Mouse (Mus musculus): ENCODE data around the gene Mex3d.

Gene Mex3d

DNA sequence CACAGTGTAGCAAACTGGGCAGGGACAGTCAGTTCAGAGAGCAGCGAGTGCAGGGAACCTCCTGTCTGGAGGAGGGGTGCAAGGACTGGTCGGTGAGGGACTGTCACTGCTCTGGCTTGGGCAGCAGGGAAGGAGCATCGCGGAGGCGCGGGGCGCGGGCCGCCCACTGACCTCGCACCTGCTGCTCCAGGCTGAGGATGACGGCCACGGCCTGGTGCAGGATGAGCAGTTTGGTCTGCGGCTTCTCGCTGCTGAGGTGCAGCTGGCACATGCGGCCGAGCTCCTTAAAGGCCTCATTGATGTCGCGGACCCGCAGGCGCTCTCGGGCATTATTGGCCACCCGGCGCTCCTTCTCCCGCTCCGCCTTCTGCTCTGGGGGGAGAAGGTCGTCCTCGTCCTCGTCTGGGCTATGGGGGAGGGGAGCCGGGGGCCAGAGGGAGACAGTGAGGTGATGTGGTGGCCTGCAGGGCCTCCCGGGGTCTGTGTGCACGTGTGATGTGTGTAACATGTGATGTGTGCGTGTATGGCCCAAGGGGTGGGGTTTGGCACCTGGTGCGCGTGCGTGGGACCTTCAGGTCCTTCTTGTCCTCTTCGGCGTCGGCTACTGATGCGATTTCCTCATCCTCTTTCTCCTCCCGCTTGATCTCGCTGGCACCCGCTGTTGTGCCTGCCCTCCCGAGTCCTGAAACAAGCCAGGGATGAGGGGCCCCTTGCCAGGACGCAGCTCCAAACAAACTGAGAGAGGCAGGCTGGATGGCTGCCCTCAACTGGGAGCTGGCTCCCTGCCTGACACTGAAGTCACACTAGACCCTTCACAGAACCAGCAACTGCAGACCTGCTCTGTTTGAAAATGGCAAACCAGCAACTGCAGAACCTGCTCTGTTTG lies 25.4 kb upstream of the Mex3d start:
- DNase-seq (ENCODE audit: low read depth, low spot score) = no peak

DNA sequence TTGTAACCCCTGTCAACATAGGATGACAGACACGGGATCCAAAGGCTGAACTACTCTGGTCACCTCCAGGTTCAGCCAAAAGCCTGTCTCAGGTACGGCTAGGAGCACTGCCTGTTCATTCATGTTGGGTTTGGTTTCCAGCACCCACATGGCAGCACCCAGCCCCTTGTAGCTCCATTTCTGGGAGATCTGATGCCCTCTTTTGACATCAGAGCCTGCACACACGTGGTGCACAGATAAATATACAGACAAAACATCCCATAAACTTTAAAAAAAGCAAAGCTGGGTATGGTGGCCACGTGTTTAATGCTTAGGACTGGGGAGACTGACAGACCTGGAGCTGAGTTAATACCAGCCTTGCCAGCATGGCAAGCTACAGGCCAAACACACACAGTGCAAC lies 20.5 kb upstream of the Mex3d start:
- no peak for DNase-seq (ENCODE audit: low read depth, low spot score)

DNA sequence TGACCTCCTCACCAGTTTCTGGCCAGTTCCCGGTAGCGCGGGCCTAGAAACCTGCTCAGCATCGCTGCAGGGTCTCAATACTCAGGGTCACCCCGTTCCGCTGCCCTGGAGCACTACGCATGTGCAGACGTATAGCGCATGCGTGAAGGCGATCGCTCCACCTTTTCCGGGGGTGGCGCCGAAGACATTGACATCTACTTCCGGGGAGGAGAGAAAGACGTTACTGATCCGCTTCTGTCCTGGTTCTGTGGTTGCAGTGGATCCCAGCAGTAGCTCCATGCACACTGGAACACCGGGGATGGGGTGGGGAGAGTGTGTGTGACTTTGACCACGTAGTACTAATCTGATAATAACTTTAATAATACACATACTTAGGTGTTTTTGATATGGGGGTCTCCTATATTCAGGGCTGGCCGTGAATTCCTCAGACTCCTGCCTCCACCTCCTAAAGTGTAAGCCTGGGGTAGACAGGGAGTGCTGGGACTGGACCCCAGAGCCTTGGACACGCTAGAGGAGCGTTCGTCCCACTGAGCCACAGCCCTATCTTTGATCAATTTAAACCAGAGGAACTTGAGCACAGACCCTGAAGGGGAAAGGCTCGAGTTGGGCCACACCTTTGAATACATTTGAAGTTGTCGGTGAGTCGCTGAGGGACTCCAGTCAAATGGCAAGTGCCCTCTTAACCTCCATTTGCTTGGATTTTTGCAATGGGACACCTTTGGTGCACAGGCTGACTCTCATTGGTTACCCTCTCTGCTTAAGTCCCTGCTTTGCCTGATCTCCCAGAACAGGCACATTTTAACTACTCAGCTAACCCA lies 19.4 kb upstream of the Mex3d start, which contains the start of gene Uqcr11:
Gene Uqcr11 (minus strand): TSS at position 147 of the 818 bp plus-strand sequence.
- DNase-seq (ENCODE audit: low read depth, low spot score) = peak; percentile 92

DNA sequence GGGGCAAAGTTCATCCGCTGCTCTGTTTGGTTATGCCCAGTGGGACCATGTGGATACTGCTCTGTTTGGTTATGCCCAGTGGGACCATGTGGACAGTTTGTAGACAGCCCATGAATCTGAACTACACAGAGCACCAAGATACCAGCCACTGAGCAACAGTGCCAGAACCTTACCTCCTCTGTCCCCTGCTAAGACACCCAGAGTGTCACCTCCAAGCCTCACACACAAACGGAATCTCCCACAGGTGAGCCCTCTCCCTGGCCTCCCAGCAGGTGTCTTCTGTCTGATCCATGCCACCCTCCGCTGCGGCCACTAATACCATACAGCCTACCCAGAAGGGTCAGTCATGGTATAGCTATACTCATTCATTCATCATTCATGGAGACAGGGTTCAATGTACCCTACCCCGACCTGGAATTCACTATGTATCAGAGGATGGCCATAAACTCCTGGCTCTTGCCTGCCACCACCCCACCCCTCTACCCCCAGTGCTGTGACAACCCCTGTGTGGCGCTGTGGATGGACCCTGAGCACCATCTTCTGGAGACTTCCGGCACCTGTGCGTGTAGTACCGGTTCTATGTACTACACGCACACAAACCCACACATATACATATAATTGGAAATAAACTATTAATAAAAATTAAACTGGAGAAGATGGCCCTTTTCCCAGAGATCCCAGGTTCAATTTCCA lies 18.2 kb upstream of the Mex3d start:
- DNase-seq (ENCODE audit: low read depth, low spot score) = peak; percentile 47

DNA sequence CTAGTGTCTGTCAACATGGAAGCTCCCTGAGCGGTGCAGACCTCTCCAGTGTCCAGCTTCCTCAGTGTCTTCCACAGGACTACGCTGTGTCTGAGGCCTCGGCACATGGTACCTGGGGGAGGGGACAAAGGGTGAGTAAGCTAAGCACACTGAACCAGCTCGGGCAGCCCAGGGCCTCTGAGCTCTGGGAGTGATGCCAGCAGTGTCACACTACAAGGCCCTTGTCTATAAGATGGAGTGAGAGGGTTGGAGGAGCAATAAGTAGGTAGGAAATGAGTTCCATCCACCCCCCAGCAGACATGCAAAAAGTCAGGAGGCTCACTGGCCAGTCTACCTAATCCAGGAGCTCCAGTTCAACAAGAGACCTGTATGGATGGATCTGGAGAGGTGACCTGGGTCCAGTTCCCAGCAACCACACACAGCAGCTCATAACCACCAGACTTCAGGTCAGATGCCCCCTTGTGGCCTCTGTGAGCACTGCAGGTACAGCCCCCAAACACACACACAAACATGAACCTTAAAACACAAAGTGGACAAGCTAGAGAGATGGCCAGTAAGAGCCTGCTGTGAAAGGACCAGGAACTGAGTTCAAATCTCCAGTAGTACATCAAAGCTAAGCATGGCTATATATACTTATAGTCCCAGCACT lies 15.7 kb upstream of the Mex3d start:
- DNase-seq (ENCODE audit: low read depth, low spot score) = peak; percentile 55

DNA sequence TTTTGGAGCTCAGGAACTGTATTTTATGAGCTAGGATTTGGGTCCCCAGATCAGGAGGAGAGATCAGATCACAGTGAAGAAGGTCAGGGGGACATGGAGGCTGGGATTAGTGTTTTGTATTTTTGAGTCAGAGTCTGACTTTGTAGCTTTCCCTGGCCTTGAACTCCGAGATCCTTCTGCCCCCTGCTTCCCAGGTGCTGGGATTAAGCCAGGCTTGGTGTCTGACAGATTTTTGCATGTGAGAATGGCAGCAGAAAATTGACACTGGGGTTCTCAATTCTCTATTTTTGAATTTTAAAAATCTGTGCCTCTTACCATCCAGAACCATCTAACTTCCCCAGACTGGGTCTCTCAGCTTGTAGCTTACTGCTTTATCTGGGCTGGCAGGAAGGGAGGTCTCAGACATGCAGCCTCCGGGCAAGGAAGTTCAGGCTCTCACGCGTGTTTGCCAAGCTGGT lies 13.3 kb upstream of the Mex3d start:
- no peak for DNase-seq (ENCODE audit: low read depth, low spot score)

DNA sequence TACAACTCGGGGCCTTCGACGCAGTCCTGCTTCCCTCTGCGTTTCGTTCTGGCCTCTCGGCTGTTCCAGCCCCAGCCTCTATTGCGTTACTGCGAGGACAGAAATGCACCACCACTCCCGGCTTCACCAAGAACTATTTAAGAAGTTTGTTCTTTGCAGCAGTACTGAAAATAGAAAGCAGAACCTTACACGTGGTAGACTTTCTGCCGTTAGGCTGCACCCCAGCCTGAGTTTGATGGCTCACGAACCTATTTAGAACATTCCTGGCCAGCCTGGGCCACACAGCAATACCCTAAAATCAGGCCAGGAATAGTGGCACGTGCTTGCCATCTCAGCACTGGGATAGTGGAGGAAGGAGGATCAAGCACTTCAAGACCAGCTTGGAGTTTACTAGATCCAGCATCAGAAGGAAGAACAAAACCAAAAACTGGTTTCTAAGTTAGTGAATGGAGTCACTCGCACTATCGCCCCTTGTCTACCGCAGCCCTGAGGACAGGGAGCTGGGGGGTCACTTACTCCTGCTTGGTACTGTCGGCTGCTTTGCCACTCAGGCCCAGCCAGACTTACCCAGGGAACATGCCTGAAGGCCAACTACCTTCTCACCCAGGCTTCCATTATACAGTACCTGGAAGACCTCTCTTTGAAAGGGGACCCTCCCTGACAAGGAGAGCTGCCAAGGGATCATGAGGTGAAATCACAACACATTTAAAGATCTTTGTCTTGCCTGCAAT lies 12.7 kb upstream of the Mex3d start:
- DNase-seq (ENCODE audit: low read depth, low spot score) = no peak

DNA sequence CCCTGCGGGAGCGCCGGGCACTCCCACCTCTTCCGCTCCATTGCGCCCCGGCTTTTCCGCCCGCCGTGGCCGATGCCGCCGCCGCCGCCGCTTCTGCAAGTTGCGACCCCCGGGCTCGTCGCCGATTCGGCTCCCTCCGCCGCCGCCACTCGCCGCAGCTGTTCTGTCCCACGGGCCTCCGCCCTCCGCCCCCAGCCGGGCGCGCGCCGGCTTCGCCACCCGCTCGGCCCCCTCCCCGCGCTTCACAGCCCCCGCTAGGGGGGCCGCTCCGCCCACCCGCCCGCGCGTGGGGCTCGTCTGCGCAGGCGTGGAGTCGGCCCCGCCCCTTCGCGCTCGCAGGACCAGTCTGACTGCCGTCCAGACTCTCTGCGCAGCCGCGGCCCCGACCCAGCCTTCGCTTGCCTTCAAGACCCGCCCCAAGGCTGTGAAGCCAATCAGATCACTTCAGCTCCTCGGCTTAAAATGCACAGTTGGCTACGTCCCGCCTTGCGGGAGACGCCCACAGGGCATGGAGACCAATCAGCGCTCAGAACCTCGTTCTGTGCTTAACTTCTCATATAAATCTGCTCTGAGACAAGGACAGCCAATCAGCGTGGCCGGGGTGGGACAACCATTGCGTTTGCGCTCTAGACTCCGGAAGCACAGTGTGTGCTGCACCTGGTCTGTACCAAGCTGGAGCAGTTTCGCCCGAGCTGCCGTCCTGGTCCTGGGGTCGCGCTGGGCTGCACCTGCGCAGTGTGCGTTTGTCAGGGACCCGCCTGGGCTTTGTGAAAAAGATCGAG lies 11.9 kb upstream of the Mex3d start, which contains the start of gene Mbd3:
Gene Mbd3 (minus strand): TSS at position 360 of the 782 bp plus-strand sequence.
- peak; percentile 100 for DNase-seq (ENCODE audit: low read depth, low spot score)

DNA sequence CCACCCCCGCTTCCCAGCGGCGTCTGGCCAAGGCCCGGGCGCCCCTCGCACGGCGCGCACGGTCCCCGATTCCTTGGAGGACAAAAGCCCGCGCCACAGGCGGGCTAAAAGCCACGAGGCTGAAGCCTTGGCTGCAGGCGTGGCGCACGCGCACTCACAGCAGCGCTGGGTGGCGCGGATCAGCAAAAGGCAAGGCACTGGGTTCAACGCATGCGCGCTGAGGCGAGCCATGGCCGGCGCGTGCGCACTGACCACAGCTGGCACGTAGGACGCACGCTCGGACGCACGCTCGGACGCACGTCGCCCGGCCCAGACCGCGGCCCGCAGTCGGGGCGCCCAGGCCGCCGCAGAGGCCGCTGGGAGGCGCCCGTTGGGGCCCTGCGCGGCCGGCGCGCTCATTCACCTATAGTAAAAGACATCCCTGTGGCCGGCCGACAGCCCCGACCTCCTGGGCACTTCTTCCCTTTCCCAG lies 11.3 kb upstream of the Mex3d start:
- peak; percentile 98 for DNase-seq (ENCODE audit: low read depth, low spot score)

DNA sequence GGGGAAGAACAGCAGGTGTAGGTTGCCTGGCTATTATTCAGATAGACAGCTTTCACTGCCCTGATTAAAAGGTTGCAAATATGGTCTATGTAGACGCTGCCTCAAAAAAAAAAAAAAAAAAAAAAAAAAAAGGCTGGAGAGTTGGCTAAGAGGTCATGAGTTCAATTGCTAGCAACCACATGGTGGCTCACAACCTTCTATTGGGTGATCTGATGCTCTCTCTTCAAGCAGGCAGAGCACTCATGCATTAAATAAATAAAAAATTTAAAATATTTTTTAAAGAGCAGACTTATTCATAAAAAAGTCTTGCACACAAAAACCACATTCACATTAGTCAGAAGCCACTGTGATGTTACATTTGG lies 10.7 kb upstream of the Mex3d start:
- no peak for DNase-seq (ENCODE audit: low read depth, low spot score)

DNA sequence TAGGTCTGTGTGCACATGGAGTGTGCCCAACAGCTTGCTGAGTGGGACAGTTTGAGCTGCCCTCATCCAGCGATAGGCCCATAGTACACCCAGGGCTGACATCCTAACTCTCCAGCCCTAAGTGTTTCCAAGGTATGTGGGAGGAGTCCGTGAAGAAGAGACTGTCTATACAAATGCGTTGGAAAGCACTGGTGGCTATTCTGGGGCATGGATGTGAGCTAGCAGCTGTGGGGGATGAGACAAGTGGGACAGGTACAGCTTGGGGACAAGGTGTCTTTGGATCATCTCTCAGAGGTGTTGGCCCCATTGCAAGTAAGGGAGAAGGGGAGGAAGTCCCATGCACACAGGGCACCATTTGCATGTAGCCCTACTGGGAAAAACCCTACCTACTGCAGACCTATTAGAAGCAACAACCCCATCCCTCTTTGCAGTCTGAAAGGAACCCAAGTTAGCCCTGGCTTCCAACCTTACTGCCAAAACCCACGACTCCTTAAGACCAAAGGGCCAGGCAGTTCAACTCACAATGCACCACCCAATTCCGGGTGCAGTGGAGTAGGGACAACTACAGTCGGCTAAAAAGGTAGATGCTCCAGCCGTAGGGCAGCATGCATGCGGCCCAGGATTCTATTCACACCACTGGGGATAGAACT lies 10.2 kb upstream of the Mex3d start:
- no peak for DNase-seq (ENCODE audit: low read depth, low spot score)

DNA sequence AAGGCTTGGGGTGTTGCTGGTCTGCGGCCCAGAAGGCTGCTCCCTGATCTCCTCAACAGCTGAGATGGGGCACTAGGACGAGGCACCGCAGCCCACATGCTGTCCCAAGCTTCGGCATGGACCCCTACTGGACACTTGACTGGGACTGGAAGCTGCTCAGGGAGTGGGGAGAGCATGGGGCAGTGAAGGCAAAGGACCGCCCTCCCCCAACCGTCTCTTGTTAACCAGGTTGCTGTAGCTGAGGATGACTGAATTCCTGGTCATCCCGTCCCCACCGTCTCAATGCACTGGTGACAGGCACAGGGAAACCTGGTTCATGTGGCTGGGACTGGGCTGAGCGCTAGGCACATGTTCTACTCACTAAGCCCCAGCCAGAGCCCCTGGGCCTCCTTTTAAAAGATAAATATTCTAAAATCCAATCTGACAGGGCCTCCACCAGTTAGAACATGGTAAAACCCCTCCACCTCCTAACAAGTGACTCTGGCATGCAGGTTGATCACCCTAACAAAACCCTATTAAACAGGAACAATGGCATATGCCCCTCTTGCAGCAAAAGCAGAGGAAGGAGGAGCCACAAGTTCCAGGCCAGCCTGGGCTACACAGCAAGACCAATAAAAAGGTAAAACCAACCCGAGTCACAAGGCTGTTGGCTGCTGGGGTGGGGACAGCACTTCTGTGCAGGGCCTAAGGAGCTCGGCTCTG lies 9.5 kb upstream of the Mex3d start:
- no peak for DNase-seq (ENCODE audit: low read depth, low spot score)

DNA sequence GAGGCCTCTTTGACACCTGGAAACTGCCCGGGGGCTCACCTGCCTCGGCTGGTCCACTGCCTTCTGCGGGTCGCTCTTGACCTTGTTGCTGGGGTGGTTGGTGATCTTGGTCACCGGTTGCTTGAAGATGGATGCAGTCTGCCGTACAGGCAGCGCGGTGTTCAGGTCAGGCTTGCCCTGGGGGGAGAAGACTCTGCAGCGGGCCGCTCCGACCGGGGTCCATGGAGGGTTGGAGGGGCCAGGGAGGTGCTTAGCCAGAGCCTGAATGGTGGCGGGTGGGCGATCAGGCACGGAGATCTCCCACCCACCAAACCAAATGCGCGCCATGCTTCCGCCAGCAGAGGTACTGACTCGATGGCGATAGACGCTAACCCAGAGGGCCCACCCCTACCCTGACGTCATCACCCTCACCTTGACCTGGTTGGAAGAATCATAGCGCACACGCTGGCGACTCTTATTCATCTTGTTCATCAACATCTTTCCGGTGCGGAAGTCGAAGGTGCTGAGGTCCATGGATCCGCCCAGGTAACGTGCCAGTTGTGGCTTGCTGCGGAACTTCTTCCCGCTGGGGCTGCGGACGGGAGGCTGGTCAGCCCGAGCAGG lies 7.7 kb upstream of the Mex3d start:
- DNase-seq (ENCODE audit: low read depth, low spot score) = no peak

DNA sequence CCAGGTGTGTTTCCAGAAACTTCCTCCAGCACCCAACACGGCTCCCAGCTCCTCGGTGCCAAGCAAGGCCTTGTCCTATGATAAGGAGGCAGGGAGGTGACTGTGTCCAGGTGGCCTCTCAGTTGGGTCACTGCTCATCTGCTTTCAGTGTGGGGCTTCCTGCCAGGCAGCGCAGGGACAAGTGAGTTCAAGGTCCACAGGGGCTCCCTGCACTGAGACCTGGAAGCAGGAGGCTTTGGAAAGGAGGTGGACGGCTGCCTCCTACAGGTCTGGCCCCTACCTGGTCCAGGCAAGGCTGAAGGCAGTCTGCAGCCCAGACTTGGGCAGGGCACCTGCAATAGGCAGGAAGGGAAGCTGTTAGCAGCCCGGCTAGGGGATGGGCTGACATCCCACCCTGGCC lies 5.2 kb upstream of the Mex3d start:
- DNase-seq (ENCODE audit: low read depth, low spot score) = no peak

DNA sequence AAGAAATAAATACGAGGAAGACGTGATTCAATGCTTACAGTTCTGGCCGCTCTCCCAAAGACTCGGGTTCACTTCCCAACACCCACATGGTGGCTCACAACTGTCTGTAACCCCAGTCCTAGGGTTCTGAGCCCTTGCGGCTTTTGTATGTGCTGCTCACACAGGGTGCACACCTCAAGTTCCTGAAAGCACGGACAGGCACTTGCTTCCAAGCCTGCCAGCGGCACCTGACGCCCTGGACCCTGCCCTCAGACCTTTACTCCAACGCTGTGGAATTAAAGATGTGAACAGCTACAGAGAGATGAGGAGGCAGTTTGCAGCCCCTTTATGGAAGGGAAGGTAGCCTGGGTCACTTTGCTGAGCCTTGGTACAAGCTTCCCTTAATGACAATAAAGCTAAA lies 3.2 kb upstream of the Mex3d start:
- no peak for DNase-seq (ENCODE audit: low read depth, low spot score)

DNA sequence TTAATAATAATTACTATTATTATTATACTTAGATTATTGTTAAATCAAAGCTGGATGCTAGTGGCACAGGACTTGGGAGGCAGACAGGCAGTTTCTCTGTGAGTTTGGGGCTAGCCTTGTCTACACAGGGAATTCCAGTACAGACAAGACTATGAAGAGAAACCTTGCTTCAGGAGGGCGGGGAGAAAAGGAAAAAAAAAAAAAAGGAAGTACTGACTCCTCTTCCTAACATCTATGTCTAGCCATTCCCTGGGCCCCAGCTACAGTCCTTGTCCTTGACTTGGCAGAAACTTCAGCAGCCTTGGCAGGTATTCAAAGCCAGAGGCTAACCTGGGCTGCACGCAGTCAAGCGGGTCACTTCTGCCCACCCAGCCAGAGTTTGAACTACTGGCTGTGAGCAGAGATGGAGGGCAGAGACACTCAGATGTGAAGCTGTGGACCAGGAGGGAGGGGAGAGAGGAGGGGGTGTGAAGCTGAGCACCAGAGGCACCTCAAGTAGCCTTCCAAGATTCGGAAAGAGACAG lies 1.8 kb upstream of the Mex3d start:
- no peak for DNase-seq (ENCODE audit: low read depth, low spot score)

DNA sequence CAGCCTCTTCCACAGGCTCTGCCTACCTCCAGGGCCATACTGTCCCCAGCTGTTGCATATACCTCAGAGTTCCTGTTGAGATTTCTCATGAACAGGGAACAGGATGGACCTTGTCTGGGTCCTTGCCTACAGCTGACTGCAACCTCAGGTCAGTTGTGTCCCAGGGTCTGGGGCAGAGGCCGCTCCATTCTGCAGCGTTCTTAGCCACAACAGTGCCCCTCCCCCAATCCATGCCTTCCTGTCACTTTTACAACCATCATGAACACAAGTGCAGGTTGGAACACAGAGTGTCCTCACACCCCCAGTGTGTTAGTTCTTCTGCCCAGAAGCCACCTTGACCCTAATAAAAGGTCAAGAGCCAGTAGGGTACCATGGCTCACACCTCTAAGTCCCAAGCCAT lies 1.3 kb upstream of the Mex3d start:
- no peak for DNase-seq (ENCODE audit: low read depth, low spot score)
